Mouse (Mus musculus): ENCODE results near the gene Sfpq. TPM values are rescaled to one million over a fixed set of nuclear protein-coding genes. Genes with fewer than 3 reads are reported as not detected.

Sfpq gene
- total and polyA plus RNA-seq, 3 experiments = 146 to 560 (median 170) TPM

- in situ Hi-C loops (cut with MboI; ENCODE audit: low pct_ligation_motif_present, low pct_unique_long_range_greater_than_20kb, low sequenced_read_pairs) = no loop called here
- Histone ChIP-seq H3K79me2 (replicated peaks; ENCODE audit: control insufficient read depth, extremely low read depth, insufficient read depth, poor library complexity, severe bottlenecking) (peaks cover 79% of the 10 kb centered on the region), H3K4me1 (ENCODE audit: control insufficient read depth in 1 of 2, insufficient read depth in 2 of 2) (peaks cover 10 to 49% of the 10 kb centered on the region in 2 experiments; a peak in 3 of 4 replicates), H3K27me3 (replicated peaks) (no peaks in the 10 kb centered on the region), H3K27ac (ENCODE audit: insufficient read depth, low read depth) (no peak overlapping the region), H3K4me3 (replicated peaks in 1 of 3; ENCODE audit: low read depth in 2 of 3, low read length in 2 of 3, poor library complexity in 1 of 3) (no peak overlapping the region), H3K36me3 (replicated peaks in 1 of 2; ENCODE audit: control insufficient read depth in 1 of 2, insufficient read depth in 1 of 2, low read length in 1 of 2) (peaks cover 58 to 91% of the 10 kb centered on the region in 2 experiments), H3K9ac (ENCODE audit: insufficient read depth, low read depth) (no peak overlapping the region), H3K4me2 (ENCODE audit: insufficient read depth, low read depth, poor library complexity, severe bottlenecking) (0 out of 2 replicates have a peak overlapping the region, but pooled peaks have one; percentile 18), H3K9me3 (replicated peaks; ENCODE audit: low read length) (no peaks in the 10 kb centered on the region)
- no peak for DNase-seq (ENCODE audit: extremely low read depth)
- TF ChIP-seq HCFC1 (IDR thresholded peaks at IDR 0.05; ENCODE audit: low read depth, low read length) (no peak), POLR2AphosphoS2 (IDR thresholded peaks at IDR 0.05; ENCODE audit: low read depth, low read length) (peak; percentile 59), SIN3A (IDR thresholded peaks at IDR 0.05; ENCODE audit: low read length) (no peak), ZMIZ1 (IDR thresholded peaks at IDR 0.05; ENCODE audit: low read depth, low read length) (0 out of 2 replicates have a peak, but pooled peaks have one; percentile 21)
- dilution Hi-C loops (cut with MboI; ENCODE audit: extremely low pct_ligation_motif_present, extremely low pct_unique_long_range_greater_than_20kb, low sequenced_read_pairs) = no loop called here
These were observed 5.7 kb downstream of the Sfpq start for GRCm38 (mm10) chr4:127026826-127027225.

- dilution Hi-C loops (cut with MboI; ENCODE audit: extremely low pct_ligation_motif_present, extremely low pct_unique_long_range_greater_than_20kb, low sequenced_read_pairs) = no loop called here
- DNase-seq (ENCODE audit: extremely low read depth) = no peak
- H3K27me3 ChIP-seq (replicated peaks) = no peaks in the 10 kb centered on the region
These were observed 6.4 kb downstream of the Sfpq start for GRCm38 (mm10) chr4:127027228-127028190.

GRCm38 (mm10) chr4:127037158-127037557 is 16.0 kb downstream of the Sfpq start:
- H3K27ac ChIP-seq (ENCODE audit: insufficient read depth, low read depth) = no peak overlapping the region
- no peak overlapping the region for H3K4me3 ChIP-seq (replicated peaks in 1 of 3; ENCODE audit: low read depth in 2 of 3, low read length in 2 of 3, poor library complexity in 1 of 3)
- DNase-seq (ENCODE audit: extremely low read depth) = no peak
- peaks cover 23% of the 10 kb centered on the region for H3K79me2 ChIP-seq (replicated peaks; ENCODE audit: control insufficient read depth, extremely low read depth, insufficient read depth, poor library complexity, severe bottlenecking)
- in situ Hi-C loops (cut with MboI; ENCODE audit: low pct_ligation_motif_present, low pct_unique_long_range_greater_than_20kb, low sequenced_read_pairs) (no loop called here), dilution Hi-C loops (cut with MboI; ENCODE audit: extremely low pct_ligation_motif_present, extremely low pct_unique_long_range_greater_than_20kb, low sequenced_read_pairs) (no loop called here)
- H3K9me3 ChIP-seq (replicated peaks; ENCODE audit: low read length) = no peaks in the 10 kb centered on the region
- H3K4me1 ChIP-seq (ENCODE audit: control insufficient read depth in 1 of 2, insufficient read depth in 2 of 2) = peaks cover 3 to 18% of the 10 kb centered on the region in 2 experiments; a peak in 2 of 4 replicates
- H3K27me3 ChIP-seq (replicated peaks) = no peaks in the 10 kb centered on the region
- peaks cover 40 to 79% of the 10 kb centered on the region in 2 experiments for H3K36me3 ChIP-seq (replicated peaks in 1 of 2; ENCODE audit: control insufficient read depth in 1 of 2, insufficient read depth in 1 of 2, low read length in 1 of 2)
- peak; percentile 10; the same call in 1 of the 2 replicates for TF ChIP-seq POLR2A (IDR thresholded peaks at IDR 0.05; ENCODE audit: low read depth, low read length)
- TF ChIP-seq PAX5 (IDR thresholded peaks at IDR 0.05; ENCODE audit: low read length) = no peak
- H3K4me2 ChIP-seq (ENCODE audit: insufficient read depth, low read depth, poor library complexity, severe bottlenecking) = no peak overlapping the region
- no peak overlapping the region for H3K9ac ChIP-seq (ENCODE audit: insufficient read depth, low read depth)

More at GRCm38 (mm10) chr4:127027228-127028190, 6.4 kb downstream of the Sfpq start:
- Histone ChIP-seq H3K4me2 (ENCODE audit: insufficient read depth, low read depth, poor library complexity, severe bottlenecking) (no peak overlapping the region; the same call in 1 of the 2 replicates), H3K79me2 (replicated peaks; ENCODE audit: control insufficient read depth, extremely low read depth, insufficient read depth, poor library complexity, severe bottlenecking) (peaks cover 76% of the 10 kb centered on the region), H3K9me3 (replicated peaks; ENCODE audit: low read length) (no peaks in the 10 kb centered on the region), H3K4me3 (replicated peaks in 1 of 3; ENCODE audit: low read depth in 2 of 3, low read length in 2 of 3, poor library complexity in 1 of 3) (no peak overlapping the region), H3K4me1 (ENCODE audit: control insufficient read depth in 1 of 2, insufficient read depth in 2 of 2) (peaks cover 11 to 55% of the 10 kb centered on the region in 2 experiments; a peak in 3 of 4 replicates), H3K9ac (ENCODE audit: insufficient read depth, low read depth) (no peak overlapping the region), H3K27ac (ENCODE audit: insufficient read depth, low read depth) (no peak overlapping the region), H3K36me3 (replicated peaks in 1 of 2; ENCODE audit: control insufficient read depth in 1 of 2, insufficient read depth in 1 of 2, low read length in 1 of 2) (peaks cover 63 to 97% of the 10 kb centered on the region in 2 experiments)
- in situ Hi-C loops (cut with MboI; ENCODE audit: low pct_ligation_motif_present, low pct_unique_long_range_greater_than_20kb, low sequenced_read_pairs) = no loop called here
- TF ChIP-seq CTCF (conservative IDR thresholded peaks at IDR 0.05 in 1 of 2, IDR thresholded peaks at IDR 0.05 in 1 of 2; ENCODE audit: low read depth in 2 of 2, low read length in 2 of 2) = peak in 1 of 2 experiments; percentile 15; a peak in 1 of 4 replicates
- 0 out of 2 replicates have a peak, but pooled peaks have one; percentile 25 for TF ChIP-seq POLR2A (IDR thresholded peaks at IDR 0.05; ENCODE audit: low read depth, low read length)
- no peak for TF ChIP-seq ZNF384 (IDR thresholded peaks at IDR 0.05; ENCODE audit: low read depth, low read length)
- TF ChIP-seq POLR2AphosphoS2 (IDR thresholded peaks at IDR 0.05; ENCODE audit: low read depth, low read length) = peak; percentile 55; the same call in 1 of the 2 replicates
- no peak for TF ChIP-seq MXI1 (IDR thresholded peaks at IDR 0.05; ENCODE audit: low read depth, low read length)
- TF ChIP-seq ZMIZ1 (IDR thresholded peaks at IDR 0.05; ENCODE audit: low read depth, low read length) = 0 out of 2 replicates have a peak, but pooled peaks have one; percentile 21
